Mouse (Mus musculus): ENCODE data around the gene Anks1b. TPM values are rescaled to one million over a fixed set of nuclear protein-coding genes. Genes with fewer than 3 reads are reported as not detected.
A peak's percentile ranks its signal among the peaks of the same experiment; 100 is the strongest.

The Anks1b gene
- polyA plus RNA-seq, 1 experiment from 2014 or later, result 1.5 TPM

- no peak for ATAC-seq (ENCODE audit: insufficient number of reproducible peaks, insufficient read depth, low FRiP score, low read depth)
- H3K27ac ChIP-seq (ENCODE audit: low read length), result no peak overlapping the region
- no peaks in the 10 kb centered on the region for H3K27me3 ChIP-seq (ENCODE audit: control insufficient read depth, insufficient read depth, low read length)
- no peak overlapping the region for H3K4me3 ChIP-seq (ENCODE audit: low read depth, low read length)
- H3K4me2 ChIP-seq (replicated peaks; ENCODE audit: low read depth, low read length), result no peak overlapping the region
- H3K36me3 ChIP-seq (ENCODE audit: control insufficient read depth, insufficient read depth, low read length), result no peaks in the 10 kb centered on the region
- WGBS, result 48% methylated on average over 11 of the region's 11 CpGs
- no peak overlapping the region for H3K9ac ChIP-seq (replicated peaks; ENCODE audit: low read depth, low read length)
- H3K4me1 ChIP-seq (ENCODE audit: control insufficient read depth, insufficient read depth, low read length), result no peaks in the 10 kb centered on the region
- no peaks in the 10 kb centered on the region for H3K9me3 ChIP-seq (ENCODE audit: control insufficient read depth, low read depth, low read length)
Observed at GRCm38 (mm10) chr10:90717961-90718360, 844.7 kb downstream of the Anks1b start.

GRCm38 (mm10) chr10:90718684-90719083 lies 845.4 kb downstream of the Anks1b start:
- no peaks in the 10 kb centered on the region for H3K27me3 ChIP-seq (ENCODE audit: control insufficient read depth, insufficient read depth, low read length)
- 75% methylated on average over 9 of the region's 9 CpGs for WGBS
- no peak overlapping the region for H3K4me2 ChIP-seq (replicated peaks; ENCODE audit: low read depth, low read length)
- no peak overlapping the region for H3K27ac ChIP-seq (ENCODE audit: low read length)
- no peak overlapping the region for H3K9ac ChIP-seq (replicated peaks; ENCODE audit: low read depth, low read length)
- ATAC-seq (ENCODE audit: insufficient number of reproducible peaks, insufficient read depth, low FRiP score, low read depth), result no peak
- H3K9me3 ChIP-seq (ENCODE audit: control insufficient read depth, low read depth, low read length), result no peaks in the 10 kb centered on the region
- H3K4me1 ChIP-seq (ENCODE audit: control insufficient read depth, insufficient read depth, low read length), result no peaks in the 10 kb centered on the region
- no peaks in the 10 kb centered on the region for H3K36me3 ChIP-seq (ENCODE audit: control insufficient read depth, insufficient read depth, low read length)
- H3K4me3 ChIP-seq (ENCODE audit: low read depth, low read length), result no peak overlapping the region

DNA sequence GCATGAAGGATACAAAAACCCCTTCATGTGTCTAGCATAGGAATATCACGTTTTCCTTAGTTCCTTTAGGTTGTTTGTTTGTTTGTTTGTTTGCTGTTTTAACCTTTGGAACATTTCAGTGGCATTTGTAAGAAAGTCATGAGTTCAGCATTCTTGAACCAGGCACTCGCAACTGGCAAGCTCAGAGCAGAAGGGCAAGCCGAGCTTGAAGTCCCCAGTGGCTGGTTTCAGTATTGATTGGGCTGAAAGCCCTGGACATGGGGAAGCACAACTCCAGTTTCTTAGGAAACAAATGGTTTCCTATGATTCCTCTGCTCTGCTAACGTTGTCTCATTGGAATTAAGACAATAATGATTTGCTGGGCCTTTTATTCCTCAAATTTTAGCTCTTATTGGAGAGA lies 846.7 kb downstream of the Anks1b start:
- no peaks in the 10 kb centered on the region for H3K36me3 ChIP-seq (ENCODE audit: control insufficient read depth, insufficient read depth, low read length)
- H3K9ac ChIP-seq (replicated peaks; ENCODE audit: low read depth, low read length), result no peak overlapping the region
- no peak for ATAC-seq (ENCODE audit: insufficient number of reproducible peaks, insufficient read depth, low FRiP score, low read depth)
- H3K27ac ChIP-seq (ENCODE audit: low read length), result no peak overlapping the region
- H3K4me3 ChIP-seq (ENCODE audit: low read depth, low read length), result no peak overlapping the region
- no peaks in the 10 kb centered on the region for H3K4me1 ChIP-seq (ENCODE audit: control insufficient read depth, insufficient read depth, low read length)
- WGBS, result 48% methylated on average over 4 of the region's 4 CpGs
- no peaks in the 10 kb centered on the region for H3K9me3 ChIP-seq (ENCODE audit: control insufficient read depth, low read depth, low read length)
- no peak overlapping the region for H3K4me2 ChIP-seq (replicated peaks; ENCODE audit: low read depth, low read length)
- H3K27me3 ChIP-seq (ENCODE audit: control insufficient read depth, insufficient read depth, low read length), result no peaks in the 10 kb centered on the region

- WGBS, result 51% methylated on average over 5 of the region's 5 CpGs
- Histone ChIP-seq H3K9ac (replicated peaks; ENCODE audit: low read depth, low read length) (no peak overlapping the region), H3K4me3 (ENCODE audit: low read depth, low read length) (no peak overlapping the region), H3K36me3 (ENCODE audit: control insufficient read depth, insufficient read depth, low read length) (no peaks in the 10 kb centered on the region), H3K27ac (ENCODE audit: low read length) (no peak overlapping the region), H3K4me1 (ENCODE audit: control insufficient read depth, insufficient read depth, low read length) (no peaks in the 10 kb centered on the region), H3K27me3 (ENCODE audit: control insufficient read depth, insufficient read depth, low read length) (no peaks in the 10 kb centered on the region), H3K4me2 (replicated peaks; ENCODE audit: low read depth, low read length) (no peak overlapping the region), H3K9me3 (ENCODE audit: control insufficient read depth, low read depth, low read length) (no peaks in the 10 kb centered on the region)
- ATAC-seq (ENCODE audit: insufficient number of reproducible peaks, insufficient read depth, low FRiP score, low read depth), result no peak
Observed at GRCm38 (mm10) chr10:90723071-90723494, 849.8 kb downstream of the Anks1b start.

GRCm38 (mm10) chr10:90723941-90724341 lies 850.6 kb downstream of the Anks1b start:
- 84% methylated on average over 13 of the region's 13 CpGs for WGBS

DNA sequence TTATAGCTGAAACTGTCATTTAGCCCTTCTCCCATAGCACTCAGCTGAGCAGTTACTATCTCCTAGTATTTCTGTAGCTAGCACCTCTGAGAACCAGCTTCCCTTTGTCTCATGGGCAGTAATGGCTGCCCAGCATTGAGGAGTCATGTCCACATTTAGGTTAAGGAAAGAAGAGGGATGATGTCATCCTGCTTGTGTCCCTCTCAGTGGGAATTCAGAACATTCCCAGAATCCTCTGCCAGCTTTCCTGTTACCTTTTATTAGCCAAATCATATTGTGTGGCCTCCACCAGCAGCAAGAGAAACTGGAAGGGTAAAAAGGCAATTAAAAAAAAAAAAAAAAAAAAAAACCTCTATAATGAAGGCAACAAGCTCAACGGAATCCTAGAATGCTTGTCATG lies 851.6 kb downstream of the Anks1b start:
- Histone ChIP-seq H3K27ac (ENCODE audit: low read length) (no peak overlapping the region), H3K9me3 (ENCODE audit: control insufficient read depth, low read depth, low read length) (no peaks in the 10 kb centered on the region), H3K27me3 (ENCODE audit: control insufficient read depth, insufficient read depth, low read length) (no peaks in the 10 kb centered on the region), H3K36me3 (ENCODE audit: control insufficient read depth, insufficient read depth, low read length) (no peaks in the 10 kb centered on the region), H3K4me1 (ENCODE audit: control insufficient read depth, insufficient read depth, low read length) (0 out of 2 replicates have a peak, but pooled peaks cover 2% of the 10 kb centered on the region), H3K9ac (replicated peaks; ENCODE audit: low read depth, low read length) (no peak overlapping the region), H3K4me2 (replicated peaks; ENCODE audit: low read depth, low read length) (no peak overlapping the region), H3K4me3 (ENCODE audit: low read depth, low read length) (no peak overlapping the region)
- no peak for ATAC-seq (ENCODE audit: insufficient number of reproducible peaks, insufficient read depth, low FRiP score, low read depth)
- 77% methylated on average over 1 of the region's 1 CpGs for WGBS

More at GRCm38 (mm10) chr10:90723941-90724341, 850.6 kb downstream of the Anks1b start:
- Histone ChIP-seq H3K9ac (replicated peaks; ENCODE audit: low read depth, low read length) (no peak overlapping the region), H3K4me2 (replicated peaks; ENCODE audit: low read depth, low read length) (no peak overlapping the region), H3K36me3 (ENCODE audit: control insufficient read depth, insufficient read depth, low read length) (no peaks in the 10 kb centered on the region), H3K4me1 (ENCODE audit: control insufficient read depth, insufficient read depth, low read length) (no peaks in the 10 kb centered on the region), H3K27me3 (ENCODE audit: control insufficient read depth, insufficient read depth, low read length) (no peaks in the 10 kb centered on the region), H3K4me3 (ENCODE audit: low read depth, low read length) (no peak overlapping the region), H3K27ac (ENCODE audit: low read length) (no peak overlapping the region), H3K9me3 (ENCODE audit: control insufficient read depth, low read depth, low read length) (no peaks in the 10 kb centered on the region)
- ATAC-seq (ENCODE audit: insufficient number of reproducible peaks, insufficient read depth, low FRiP score, low read depth), result no peak

- Histone ChIP-seq H3K9me3 (ENCODE audit: control insufficient read depth, low read depth, low read length) (no peaks in the 10 kb centered on the region), H3K9ac (replicated peaks; ENCODE audit: low read depth, low read length) (no peak overlapping the region), H3K36me3 (ENCODE audit: control insufficient read depth, insufficient read depth, low read length) (no peaks in the 10 kb centered on the region), H3K27me3 (ENCODE audit: control insufficient read depth, insufficient read depth, low read length) (no peaks in the 10 kb centered on the region), H3K4me2 (replicated peaks; ENCODE audit: low read depth, low read length) (peak overlapping the region; percentile 51), H3K27ac (ENCODE audit: low read length) (no peak overlapping the region), H3K4me3 (ENCODE audit: low read depth, low read length) (peak overlapping the region; percentile 13; the same call in 1 of the 2 replicates), H3K4me1 (ENCODE audit: control insufficient read depth, insufficient read depth, low read length) (0 out of 2 replicates have a peak, but pooled peaks cover 2% of the 10 kb centered on the region)
- ATAC-seq (ENCODE audit: insufficient number of reproducible peaks, insufficient read depth, low FRiP score, low read depth), result peak; percentile 49; the same call in 1 of the 2 replicates
- 23% methylated on average over 22 of the region's 22 CpGs for WGBS
Observed at GRCm38 (mm10) chr10:90728401-90729358, 855.4 kb downstream of the Anks1b start.

DNA sequence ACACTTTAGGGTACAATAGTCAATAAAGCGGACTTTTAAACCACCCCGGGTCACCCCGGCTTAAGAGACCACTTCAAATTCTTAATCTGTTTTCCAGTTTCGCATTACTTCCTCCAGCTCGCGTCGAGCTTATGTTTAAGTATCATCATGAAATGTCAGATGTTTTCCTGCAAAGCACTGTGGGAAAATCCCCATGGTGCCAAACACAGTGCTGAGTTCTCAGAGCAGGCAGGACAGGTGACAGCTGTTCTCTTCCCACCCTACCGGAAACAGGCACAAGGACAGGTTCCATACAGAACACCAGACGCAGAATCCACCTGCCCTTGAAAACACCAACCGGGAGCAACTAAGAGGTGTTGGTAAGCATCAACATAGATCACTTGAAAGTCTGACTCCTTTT lies 856.2 kb downstream of the Anks1b start:
- no peaks in the 10 kb centered on the region for H3K27me3 ChIP-seq (ENCODE audit: control insufficient read depth, insufficient read depth, low read length)
- H3K27ac ChIP-seq (ENCODE audit: low read length), result no peak overlapping the region
- H3K9ac ChIP-seq (replicated peaks; ENCODE audit: low read depth, low read length), result no peak overlapping the region
- H3K4me3 ChIP-seq (ENCODE audit: low read depth, low read length), result no peak overlapping the region
- no peak for ATAC-seq (ENCODE audit: insufficient number of reproducible peaks, insufficient read depth, low FRiP score, low read depth)
- H3K9me3 ChIP-seq (ENCODE audit: control insufficient read depth, low read depth, low read length), result no peaks in the 10 kb centered on the region
- no peak overlapping the region for H3K4me2 ChIP-seq (replicated peaks; ENCODE audit: low read depth, low read length)
- H3K36me3 ChIP-seq (ENCODE audit: control insufficient read depth, insufficient read depth, low read length), result no peaks in the 10 kb centered on the region
- 0 out of 2 replicates have a peak, but pooled peaks cover 2% of the 10 kb centered on the region for H3K4me1 ChIP-seq (ENCODE audit: control insufficient read depth, insufficient read depth, low read length)
- WGBS, result 36% methylated on average over 10 of the region's 10 CpGs

Data from stomach, embryonic 14.5 days (tissue).